Mouse (Mus musculus): ENCODE measurements around the gene Fam81a. TPM values are rescaled to one million over a fixed set of nuclear protein-coding genes. Genes with fewer than 3 reads are reported as not detected.

Fam81a gene
- 0.38 TPM for polyA plus RNA-seq (2014; fragmentation: Illumina TruSeq; extraction: RNeasy Lipid Tissue Mini Kit (QIAGEN cat#74804); ENCODE audit: low read depth, low replicate concordance)

GRCm38 (mm10) chr9:70142460-70142859 is at the start of gene Fam81a:
Gene Fam81a, minus strand, starts transcription at chr9:70142560.

Other genes with a start within 250 kb of the Fam81a start
- 77.8 TPM for gene Bnip2, start 153.1 kb downstream of the Fam81a start, polyA plus RNA-seq (2014; fragmentation: Illumina TruSeq; extraction: RNeasy Lipid Tissue Mini Kit (QIAGEN cat#74804); ENCODE audit: low read depth, low replicate concordance)
- gene Gtf2a2, start 130.0 kb downstream of the Fam81a start, polyA plus RNA-seq (2014; fragmentation: Illumina TruSeq; extraction: RNeasy Lipid Tissue Mini Kit (QIAGEN cat#74804); ENCODE audit: low read depth, low replicate concordance), result 761 TPM
- gene Gcnt3, start 104.5 kb downstream of the Fam81a start, polyA plus RNA-seq (2014; fragmentation: Illumina TruSeq; extraction: RNeasy Lipid Tissue Mini Kit (QIAGEN cat#74804); ENCODE audit: low read depth, low replicate concordance), result 5.4 TPM
- 3.4 TPM for gene Myo1e, start 64.8 kb upstream of the Fam81a start, polyA plus RNA-seq (2014; fragmentation: Illumina TruSeq; extraction: RNeasy Lipid Tissue Mini Kit (QIAGEN cat#74804); ENCODE audit: low read depth, low replicate concordance)